Mouse (Mus musculus): Measurements from ENCODE around the gene Rdh16. TPM values are rescaled to one million over a fixed set of nuclear protein-coding genes. Genes with fewer than 3 reads are reported as not detected.
"Not testable (repeated sequence)": the region's sequence is repeated elsewhere in the genome, so short reads cannot be mapped to it uniquely, and the experiment has no call there.

Rdh16 gene
- polyA plus RNA-seq, 1 experiment from 2014 or later = not detected

GRCm38 (mm10) chr10:127817268-127817910 is 16.4 kb downstream of the Rdh16 start:
- not testable (repeated sequence) for H3K9me3 ChIP-seq (ENCODE audit: control insufficient read depth, low read length)

DNA sequence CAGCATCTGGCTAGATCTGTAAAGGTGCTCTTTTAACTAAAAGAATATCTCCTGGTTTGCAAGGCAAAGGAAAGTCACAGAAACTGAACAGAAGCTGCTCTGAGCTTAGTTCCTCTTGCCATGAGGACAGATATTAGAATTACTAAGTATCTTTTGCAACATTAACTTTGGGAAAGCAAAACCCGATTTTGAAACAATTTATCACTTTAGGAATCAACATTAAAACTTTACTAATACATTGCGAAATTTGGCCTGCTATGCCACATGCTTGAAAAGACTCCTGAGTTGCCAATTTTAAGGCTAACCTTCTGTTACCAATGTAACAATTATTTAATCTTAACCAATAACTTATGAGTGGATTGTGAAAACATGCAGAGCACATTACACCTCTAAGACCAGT is 20.9 kb downstream of the Rdh16 start:
- H3K4me2 ChIP-seq (ENCODE audit: low read depth, low read length); H3K4me3 ChIP-seq (ENCODE audit: low read depth, low read length); H3K4me1 ChIP-seq (ENCODE audit: control insufficient read depth, insufficient read depth, low read length); H3K27me3 ChIP-seq (ENCODE audit: control insufficient read depth, insufficient read depth, low read length); H3K9me3 ChIP-seq (ENCODE audit: control insufficient read depth, low read length); ATAC-seq (ENCODE audit: low read depth); H3K9ac ChIP-seq (replicated peaks; ENCODE audit: low read depth, low read length); H3K36me3 ChIP-seq (ENCODE audit: control insufficient read depth, insufficient read depth, low read length); H3K27ac ChIP-seq (ENCODE audit: low read depth, low read length): not testable (repeated sequence)
- 88% methylated on average over 2 of the region's 2 CpGs for WGBS

More at GRCm38 (mm10) chr10:127817268-127817910, 16.4 kb downstream of the Rdh16 start:
- not testable (repeated sequence) for H3K27ac ChIP-seq (ENCODE audit: low read depth, low read length); H3K9ac ChIP-seq (replicated peaks; ENCODE audit: low read depth, low read length); ATAC-seq (ENCODE audit: low read depth); H3K27me3 ChIP-seq (ENCODE audit: control insufficient read depth, insufficient read depth, low read length); H3K4me1 ChIP-seq (ENCODE audit: control insufficient read depth, insufficient read depth, low read length); H3K4me3 ChIP-seq (ENCODE audit: low read depth, low read length); H3K36me3 ChIP-seq (ENCODE audit: control insufficient read depth, insufficient read depth, low read length); H3K4me2 ChIP-seq (ENCODE audit: low read depth, low read length)
- WGBS = 80% methylated on average over 4 of the region's 4 CpGs

DNA sequence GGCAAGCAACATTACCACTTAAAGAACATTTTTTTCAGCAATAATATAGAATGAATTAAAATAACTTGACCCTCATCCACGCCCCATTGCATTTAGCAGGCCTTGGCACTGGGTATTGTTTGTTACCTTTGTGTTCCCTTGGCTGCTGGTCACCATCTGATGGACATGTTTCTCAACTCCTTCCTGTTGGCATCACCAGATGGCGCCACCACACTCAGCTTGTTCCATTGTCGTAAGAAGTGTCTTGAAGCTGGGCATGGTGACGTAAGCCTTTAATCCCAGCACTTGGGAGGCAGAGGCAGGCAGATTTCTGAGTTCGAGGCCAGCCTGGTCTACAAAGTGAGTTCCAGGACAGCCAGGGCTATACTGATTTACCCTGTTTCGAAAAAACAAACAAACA is 24.4 kb downstream of the Rdh16 start:
- Histone ChIP-seq H3K36me3 (ENCODE audit: control insufficient read depth, insufficient read depth, low read length) (no peaks in the 10 kb centered on the region), H3K27ac (ENCODE audit: low read depth, low read length) (no peak overlapping the region), H3K4me1 (ENCODE audit: control insufficient read depth, insufficient read depth, low read length) (no peaks in the 10 kb centered on the region), H3K9me3 (ENCODE audit: control insufficient read depth, low read length) (no peaks in the 10 kb centered on the region), H3K4me2 (ENCODE audit: low read depth, low read length) (no peak overlapping the region), H3K9ac (replicated peaks; ENCODE audit: low read depth, low read length) (no peak overlapping the region), H3K27me3 (ENCODE audit: control insufficient read depth, insufficient read depth, low read length) (no peaks in the 10 kb centered on the region), H3K4me3 (ENCODE audit: low read depth, low read length) (no peak overlapping the region)
- 78% methylated on average over 6 of the region's 6 CpGs for WGBS
- no peak for ATAC-seq (ENCODE audit: low read depth)

GRCm38 (mm10) chr10:127829121-127829520 is 28.2 kb downstream of the Rdh16 start:
- Histone ChIP-seq H3K4me2 (ENCODE audit: low read depth, low read length) (no peak overlapping the region), H3K27ac (ENCODE audit: low read depth, low read length) (no peak overlapping the region), H3K9ac (replicated peaks; ENCODE audit: low read depth, low read length) (no peak overlapping the region), H3K4me1 (ENCODE audit: control insufficient read depth, insufficient read depth, low read length) (no peaks in the 10 kb centered on the region), H3K9me3 (ENCODE audit: control insufficient read depth, low read length) (no peaks in the 10 kb centered on the region), H3K27me3 (ENCODE audit: control insufficient read depth, insufficient read depth, low read length) (no peaks in the 10 kb centered on the region), H3K4me3 (ENCODE audit: low read depth, low read length) (no peak overlapping the region), H3K36me3 (ENCODE audit: control insufficient read depth, insufficient read depth, low read length) (no peaks in the 10 kb centered on the region)
- WGBS = 83% methylated on average over 3 of the region's 3 CpGs
- no peak for ATAC-seq (ENCODE audit: low read depth)

- WGBS = 100% methylated on average over 1 of the region's 1 CpGs
- H3K4me2 ChIP-seq (ENCODE audit: low read depth, low read length); H3K4me1 ChIP-seq (ENCODE audit: control insufficient read depth, insufficient read depth, low read length); ATAC-seq (ENCODE audit: low read depth); H3K4me3 ChIP-seq (ENCODE audit: low read depth, low read length); H3K9ac ChIP-seq (replicated peaks; ENCODE audit: low read depth, low read length); H3K27me3 ChIP-seq (ENCODE audit: control insufficient read depth, insufficient read depth, low read length); H3K36me3 ChIP-seq (ENCODE audit: control insufficient read depth, insufficient read depth, low read length); H3K27ac ChIP-seq (ENCODE audit: low read depth, low read length); H3K9me3 ChIP-seq (ENCODE audit: control insufficient read depth, low read length): not testable (repeated sequence)
Measured at GRCm38 (mm10) chr10:127834186-127834585, 33.2 kb downstream of the Rdh16 start.

GRCm38 (mm10) chr10:127835292-127835691 is 34.3 kb downstream of the Rdh16 start:
- Histone ChIP-seq H3K4me1 (ENCODE audit: control insufficient read depth, insufficient read depth, low read length) (no peaks in the 10 kb centered on the region), H3K36me3 (ENCODE audit: control insufficient read depth, insufficient read depth, low read length) (no peaks in the 10 kb centered on the region), H3K4me2 (ENCODE audit: low read depth, low read length) (no peak overlapping the region), H3K9me3 (ENCODE audit: control insufficient read depth, low read length) (no peaks in the 10 kb centered on the region), H3K9ac (replicated peaks; ENCODE audit: low read depth, low read length) (no peak overlapping the region), H3K27ac (ENCODE audit: low read depth, low read length) (no peak overlapping the region), H3K4me3 (ENCODE audit: low read depth, low read length) (no peak overlapping the region), H3K27me3 (ENCODE audit: control insufficient read depth, insufficient read depth, low read length) (no peaks in the 10 kb centered on the region)
- ATAC-seq (ENCODE audit: low read depth) = no peak
- 88% methylated on average over 5 of the region's 5 CpGs for WGBS

GRCm38 (mm10) chr10:127837793-127838192 is 36.8 kb downstream of the Rdh16 start:
- 96% methylated on average over 5 of the region's 5 CpGs for WGBS
- not testable (repeated sequence) for H3K27me3 ChIP-seq (ENCODE audit: control insufficient read depth, insufficient read depth, low read length); H3K4me1 ChIP-seq (ENCODE audit: control insufficient read depth, insufficient read depth, low read length); H3K9ac ChIP-seq (replicated peaks; ENCODE audit: low read depth, low read length); H3K9me3 ChIP-seq (ENCODE audit: control insufficient read depth, low read length); H3K36me3 ChIP-seq (ENCODE audit: control insufficient read depth, insufficient read depth, low read length); H3K27ac ChIP-seq (ENCODE audit: low read depth, low read length); H3K4me2 ChIP-seq (ENCODE audit: low read depth, low read length); ATAC-seq (ENCODE audit: low read depth); H3K4me3 ChIP-seq (ENCODE audit: low read depth, low read length)

DNA sequence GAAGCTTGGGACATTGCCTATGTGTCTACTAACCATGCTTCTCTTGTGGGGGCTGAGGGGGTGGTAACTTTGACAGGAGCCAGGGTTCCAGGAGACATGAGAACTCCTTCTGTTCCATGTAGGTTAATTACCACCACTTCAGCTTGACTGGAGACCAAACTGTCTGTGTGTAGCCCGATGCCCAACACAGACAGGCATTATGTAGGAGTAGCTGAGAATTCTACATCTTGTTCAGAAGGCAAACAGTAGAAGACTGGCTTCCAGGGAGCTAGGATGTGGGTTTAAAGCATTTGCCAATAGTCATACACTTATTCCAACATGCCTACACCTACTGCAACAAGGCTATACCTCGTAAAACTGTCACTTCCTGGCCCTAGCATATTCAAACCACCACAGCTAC is 37.6 kb downstream of the Rdh16 start:
- ATAC-seq (ENCODE audit: low read depth) = no peak
- no peaks in the 10 kb centered on the region for H3K36me3 ChIP-seq (ENCODE audit: control insufficient read depth, insufficient read depth, low read length)
- WGBS = 91% methylated on average over 2 of the region's 2 CpGs

GRCm38 (mm10) chr10:127840776-127841175 is 39.8 kb downstream of the Rdh16 start:
- no peak overlapping the region for H3K27ac ChIP-seq (ENCODE audit: low read depth, low read length)

More for the DNA sequence above, 37.6 kb downstream of the Rdh16 start:
- no peak overlapping the region for H3K9ac ChIP-seq (replicated peaks; ENCODE audit: low read depth, low read length)
- no peak overlapping the region for H3K27ac ChIP-seq (ENCODE audit: low read depth, low read length)
- H3K4me3 ChIP-seq (ENCODE audit: low read depth, low read length) = no peak overlapping the region
- no peaks in the 10 kb centered on the region for H3K27me3 ChIP-seq (ENCODE audit: control insufficient read depth, insufficient read depth, low read length)
- no peak overlapping the region for H3K4me2 ChIP-seq (ENCODE audit: low read depth, low read length)
- no peaks in the 10 kb centered on the region for H3K4me1 ChIP-seq (ENCODE audit: control insufficient read depth, insufficient read depth, low read length)
- no peaks in the 10 kb centered on the region for H3K9me3 ChIP-seq (ENCODE audit: control insufficient read depth, low read length)

More at GRCm38 (mm10) chr10:127840776-127841175, 39.8 kb downstream of the Rdh16 start:
- no peak overlapping the region for H3K4me2 ChIP-seq (ENCODE audit: low read depth, low read length)
- H3K27me3 ChIP-seq (ENCODE audit: control insufficient read depth, insufficient read depth, low read length) = no peaks in the 10 kb centered on the region
- no peaks in the 10 kb centered on the region for H3K4me1 ChIP-seq (ENCODE audit: control insufficient read depth, insufficient read depth, low read length)
- H3K9me3 ChIP-seq (ENCODE audit: control insufficient read depth, low read length) = no peaks in the 10 kb centered on the region
- no peak overlapping the region for H3K4me3 ChIP-seq (ENCODE audit: low read depth, low read length)
- no peak overlapping the region for H3K9ac ChIP-seq (replicated peaks; ENCODE audit: low read depth, low read length)
- WGBS = 72% methylated on average over 2 of the region's 2 CpGs
- H3K36me3 ChIP-seq (ENCODE audit: control insufficient read depth, insufficient read depth, low read length) = no peaks in the 10 kb centered on the region
- ATAC-seq (ENCODE audit: low read depth) = no peak

Data from neural tube, embryonic 14.5 days (tissue).